Mouse (Mus musculus) neutrophil, adult 5-6 weeks (primary cell): ENCODE results near the gene Fat2. TPM values are rescaled to one million over a fixed set of nuclear protein-coding genes. Genes with fewer than 3 reads are reported as not detected.

Source experiments
- ATAC-seq: fragments of 151-379, 151-347 bp; 2 replicates; pipeline ENCODE4 v1.8.0; 2017; ENCODE audit warnings: mild to moderate bottlenecking, moderate TSS enrichment; ENCODE audit not compliant: insufficient number of reproducible peaks, poor library complexity, low FRiP score, severe bottlenecking; ENCODE audit errors: extremely low read depth
- total RNA-seq: library from RNA; stranded (forward); fragments of 200-1000 nt; gene quantifications from 2 replicates; pipeline ENCODE4 v1.2.3, GENCODE M21; 2017

The Fat2 gene
- total RNA-seq, 1 experiment from 2014 or later: not detected

DNA sequence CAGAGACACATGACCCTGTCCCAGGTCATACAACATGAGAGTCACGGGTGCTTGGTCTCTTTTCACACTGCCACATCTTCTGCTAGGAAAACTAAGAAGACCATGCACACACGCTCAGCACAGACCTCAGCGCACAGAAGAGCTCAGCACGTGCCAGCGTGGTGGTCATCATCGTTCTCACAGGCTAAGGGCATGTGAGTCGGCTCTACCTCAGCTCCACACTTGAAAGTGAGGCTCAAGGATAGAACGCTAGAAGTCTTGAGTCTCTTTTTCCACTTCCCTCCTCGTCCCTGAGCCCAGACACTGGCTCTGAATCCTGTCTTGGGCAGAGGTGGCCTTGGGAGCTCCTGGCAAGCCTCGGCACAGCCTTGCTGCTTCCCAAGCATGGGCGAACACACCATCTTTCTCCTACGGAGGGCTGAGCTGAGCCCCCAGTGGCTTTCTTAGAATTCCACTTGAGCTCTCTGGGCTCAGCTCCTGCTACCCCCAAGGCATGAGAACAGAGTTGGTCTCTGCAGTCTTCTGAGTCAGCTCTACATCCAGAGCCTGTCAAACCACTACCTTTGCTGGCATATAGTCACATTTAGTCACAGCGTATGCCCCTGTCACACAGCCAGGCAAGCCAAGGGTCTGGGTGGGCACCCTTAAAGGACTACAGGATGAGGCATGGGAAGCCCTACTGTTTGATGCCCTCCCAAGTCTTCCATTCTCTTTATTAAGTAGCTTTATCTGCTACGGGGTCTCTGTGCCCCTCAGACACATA is 869 bp downstream of the Fat2 start:
- no peak for ATAC-seq

GRCm38 (mm10) chr11:55334545-55334944 is 1.8 kb downstream of the Fat2 start:
- no peak for ATAC-seq

DNA sequence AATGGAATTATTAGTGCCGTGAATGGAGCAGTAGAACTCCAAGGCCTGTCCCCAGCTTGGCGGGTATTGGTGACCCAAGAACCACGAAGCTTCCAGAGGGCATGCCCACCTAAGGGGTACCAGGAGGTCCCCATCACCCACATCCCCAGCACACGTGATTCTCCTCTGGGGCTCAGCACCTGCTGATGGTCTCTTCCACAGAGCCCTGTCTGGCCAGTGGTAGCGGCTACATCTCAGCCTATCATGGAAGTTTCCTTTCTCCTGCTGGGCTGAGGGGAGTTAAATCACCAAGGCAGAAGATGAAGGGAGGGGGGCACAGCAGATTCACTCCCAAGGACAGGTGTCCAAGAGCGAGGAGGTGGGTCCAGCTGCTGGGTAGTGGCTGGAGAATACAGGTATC is 2.3 kb downstream of the Fat2 start:
- no peak for ATAC-seq

DNA sequence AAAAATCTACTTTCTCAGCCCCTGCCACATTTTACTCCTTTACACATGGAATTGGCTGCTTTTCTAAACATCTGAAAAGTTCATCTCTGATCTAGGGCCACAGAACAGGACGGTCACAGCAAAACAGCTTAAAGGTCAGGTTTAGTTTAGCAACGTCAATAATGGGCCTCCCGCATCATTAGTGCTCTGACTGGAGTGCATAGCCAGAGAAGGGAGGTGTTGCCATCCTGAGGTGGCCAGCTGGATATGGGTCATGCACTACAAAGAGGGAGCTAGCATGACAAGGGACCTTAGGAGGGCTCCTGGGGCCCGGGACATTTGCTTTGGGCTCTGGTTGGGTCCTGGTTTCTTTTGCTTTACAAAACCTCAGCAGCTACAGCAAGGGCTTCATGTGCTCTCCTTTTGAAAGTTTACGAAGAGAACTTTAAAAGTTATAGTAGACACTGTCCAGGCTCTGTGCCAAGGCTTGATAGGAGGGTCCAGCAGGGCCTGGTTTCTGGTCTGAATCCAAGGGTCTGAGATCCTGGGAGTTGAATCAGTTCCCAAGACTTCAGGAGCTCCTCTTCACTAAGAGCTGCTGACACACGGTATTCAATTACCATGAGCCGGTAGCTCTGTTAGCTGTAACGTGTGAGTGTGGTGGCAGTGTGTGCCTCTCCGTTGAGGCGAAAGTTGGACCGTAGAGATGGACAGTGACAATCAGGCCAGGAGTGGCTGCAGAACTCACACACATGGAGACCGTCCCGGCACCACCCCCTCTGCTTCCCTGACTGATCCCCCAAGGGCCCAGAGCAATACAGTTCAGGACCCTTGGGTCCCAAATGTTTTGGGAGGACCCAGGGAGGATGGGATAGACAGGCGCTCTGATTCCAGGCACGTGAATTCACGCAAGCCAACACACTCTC is 6.2 kb downstream of the Fat2 start:
- ATAC-seq: no peak

DNA sequence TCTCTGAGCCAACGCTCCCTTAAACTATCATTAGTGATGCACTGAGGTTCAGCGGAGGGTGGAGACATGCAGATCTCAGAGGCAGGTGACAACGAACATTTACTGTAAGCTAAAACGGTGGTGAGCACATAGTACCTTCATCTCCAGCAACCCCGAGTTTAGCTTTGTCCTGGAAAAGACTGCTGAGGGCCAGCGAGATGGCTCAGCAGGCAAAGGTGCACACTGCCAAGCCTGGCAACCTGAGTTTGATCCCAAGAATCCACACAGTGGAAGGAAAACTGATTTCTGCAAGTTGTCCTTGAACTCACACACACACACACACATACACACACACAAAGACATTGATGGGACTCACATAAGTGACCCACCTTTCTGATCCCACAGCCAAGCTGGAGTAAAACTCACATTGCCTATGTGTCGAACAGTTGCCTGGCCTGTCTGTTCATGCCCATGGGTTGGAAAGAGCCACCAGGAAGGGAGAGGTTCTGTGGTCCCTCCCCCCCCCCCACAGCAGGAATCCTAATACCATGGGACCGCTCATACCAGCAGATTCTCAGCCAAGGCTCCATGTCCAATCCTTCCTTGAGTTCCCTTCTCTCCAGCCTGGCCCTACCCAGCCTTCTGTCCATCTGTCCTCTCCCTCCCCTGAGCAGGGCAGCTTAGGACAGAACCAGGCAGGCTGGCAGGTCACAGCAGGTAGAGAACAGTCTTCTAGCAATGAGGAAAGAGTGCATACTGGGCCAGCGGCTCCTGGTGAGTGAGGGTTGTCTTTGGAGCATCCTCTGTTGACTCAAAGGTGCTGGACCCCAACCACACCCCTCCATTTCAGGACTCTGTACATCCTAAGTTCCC is 8.6 kb downstream of the Fat2 start:
- no peak for ATAC-seq

- no peak for ATAC-seq
These were observed 9.3 kb downstream of the Fat2 start for GRCm38 (mm10) chr11:55327111-55327510.

- no peak for ATAC-seq
These were observed 10.2 kb downstream of the Fat2 start for GRCm38 (mm10) chr11:55326211-55326610.

GRCm38 (mm10) chr11:55323854-55324253 is 12.5 kb downstream of the Fat2 start:
- no peak for ATAC-seq

DNA sequence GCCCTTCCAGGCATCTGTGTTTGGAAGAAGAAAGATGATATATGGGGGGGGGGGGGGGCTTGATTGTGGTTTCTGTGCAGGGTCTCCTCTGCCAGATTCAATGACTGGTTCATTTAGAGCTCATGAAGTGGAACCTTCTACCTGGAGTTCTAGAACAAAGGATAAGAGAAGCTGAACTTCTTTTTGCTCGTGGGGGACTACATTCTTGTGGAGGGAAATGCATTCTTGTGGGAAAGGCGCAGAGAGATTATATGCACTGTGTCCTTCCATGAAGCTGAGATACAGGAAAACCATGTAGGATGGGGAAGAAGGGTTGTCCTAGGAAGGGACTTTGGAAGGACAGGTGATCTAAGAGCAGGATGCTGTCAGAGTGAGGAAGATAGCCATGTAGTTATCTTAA is 15.4 kb downstream of the Fat2 start:
- ATAC-seq: no peak

GRCm38 (mm10) chr11:55315966-55316365 is 20.4 kb downstream of the Fat2 start:
- no peak for ATAC-seq

- ATAC-seq: no peak
These were observed 21.7 kb downstream of the Fat2 start for GRCm38 (mm10) chr11:55314704-55315047.

- no peak for ATAC-seq
These were observed 22.3 kb downstream of the Fat2 start for GRCm38 (mm10) chr11:55313768-55314703.

GRCm38 (mm10) chr11:55302350-55302749 is 34.0 kb downstream of the Fat2 start:
- no peak for ATAC-seq

DNA sequence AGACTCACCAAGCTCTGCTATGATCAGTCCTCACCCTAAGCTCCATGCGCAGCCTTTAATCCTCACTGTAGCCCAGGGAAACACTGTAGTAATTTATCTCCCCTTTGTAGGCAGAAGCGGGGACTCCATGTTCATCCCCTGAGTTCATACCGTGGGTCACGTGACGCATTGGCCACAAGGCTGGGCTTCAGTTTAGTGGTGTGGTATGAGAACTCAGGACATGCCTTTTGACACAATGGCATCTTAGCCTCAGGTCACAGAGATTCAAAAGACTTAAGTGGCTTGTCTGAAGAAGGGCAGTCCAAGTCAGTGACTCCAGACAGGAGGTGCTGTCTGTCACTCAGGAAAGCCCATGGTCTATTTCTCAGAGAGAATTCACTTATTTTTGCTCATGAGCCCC is 43.2 kb downstream of the Fat2 start:
- ATAC-seq: no peak

GRCm38 (mm10) chr11:55291901-55292300 is 44.5 kb downstream of the Fat2 start:
- ATAC-seq: no peak

GRCm38 (mm10) chr11:55289851-55290391 is 46.4 kb downstream of the Fat2 start:
- no peak for ATAC-seq

DNA sequence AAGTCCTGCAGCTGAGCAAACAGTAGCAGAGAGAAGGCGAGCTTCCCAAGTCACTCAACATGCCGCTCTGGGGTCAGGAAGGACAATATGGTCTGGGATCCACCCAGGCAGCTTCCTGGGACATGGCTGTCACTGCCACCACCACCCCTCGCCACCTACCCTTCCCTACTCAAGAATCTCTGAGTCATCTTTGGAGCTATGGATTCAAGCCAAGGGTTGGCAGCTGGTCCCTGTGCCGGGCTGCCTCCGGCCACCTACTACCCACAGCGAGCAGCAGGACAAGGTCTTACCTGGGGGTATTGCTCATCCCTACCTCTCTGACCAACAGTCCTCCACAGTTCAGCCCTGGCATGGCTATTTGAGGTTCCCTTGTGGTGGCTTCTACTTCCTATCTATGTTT is 61.6 kb downstream of the Fat2 start:
- no peak for ATAC-seq

GRCm38 (mm10) chr11:55268580-55268979 is 67.8 kb downstream of the Fat2 start:
- no peak for ATAC-seq
